ENCODE assay signal across 32 mouse cellular contexts in the genomic region with DNA sequence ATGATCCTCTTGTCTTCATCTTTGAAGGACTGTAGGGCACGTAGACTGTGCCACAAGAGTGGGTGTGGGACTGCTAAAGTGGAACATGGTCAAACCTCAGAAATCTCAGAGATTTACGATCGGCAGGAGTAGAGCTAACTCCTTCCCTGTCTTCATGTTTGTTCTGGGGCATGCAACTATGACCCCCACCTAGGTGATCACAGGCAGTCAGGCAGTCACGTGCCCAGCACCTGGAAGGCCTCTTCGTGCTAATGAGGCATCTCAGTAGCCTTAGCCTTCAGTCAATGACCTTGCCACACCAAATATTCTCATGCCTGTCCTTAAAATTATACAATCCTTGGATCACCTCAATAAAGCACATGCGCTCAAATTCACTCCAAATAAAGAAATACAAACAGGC.
"Had no signal": no experiment of that assay in that cellular context is flagged by ENCODE, and none has a peak within 500 bp of the region (broad histone marks: within the 10 kb centered on the region; RNA-seq: fewer than 3 reads in every experiment).

No protein-coding gene starts in this region.

- H3K4me2 ChIP-seq: heart, embryonic 11.5 days; heart, embryonic 13.5 days; heart, embryonic 15.5 days; hindbrain, embryonic 12.5 days; hindbrain, embryonic 13.5 days; hindbrain, embryonic 14.5 days; hindbrain, embryonic 15.5 days; intestine, embryonic 15.5 days; kidney, embryonic 15.5 days had no signal

- ATAC-seq: hindbrain, embryonic 16.5 days; hindbrain, postnatal 0 days; inflammation-experienced regulatory T-cells, adult 6 months; intestine, embryonic 15.5 days; intestine, embryonic 16.5 days; intestine, postnatal 0 days had no signal

- H3K4me3 ChIP-seq: heart, embryonic 10.5 days; heart, embryonic 13.5 days; heart, embryonic 15.5 days; hindbrain, embryonic 10.5 days; hindbrain, embryonic 12.5 days; hindbrain, embryonic 13.5 days; hindbrain, embryonic 15.5 days; intestine, embryonic 15.5 days; kidney, embryonic 15.5 days; layer of hippocampus, adult 2 months; left cerebral cortex, adult 2 months had no signal

- H3K27me3 ChIP-seq: heart, embryonic 13.5 days; heart, embryonic 15.5 days; hindbrain, embryonic 13.5 days; hindbrain, embryonic 15.5 days; intestine, embryonic 15.5 days; kidney, embryonic 15.5 days had no signal

- H3K9ac ChIP-seq: heart, embryonic 13.5 days; heart, embryonic 15.5 days; hindbrain, embryonic 12.5 days; hindbrain, embryonic 13.5 days; hindbrain, embryonic 14.5 days; hindbrain, embryonic 15.5 days; intestine, embryonic 15.5 days; kidney, embryonic 15.5 days had no signal

- H3K27ac ChIP-seq: heart, embryonic 10.5 days; heart, embryonic 13.5 days; heart, embryonic 15.5 days; hindbrain, embryonic 10.5 days; hindbrain, embryonic 12.5 days; hindbrain, embryonic 13.5 days; hindbrain, embryonic 14.5 days; hindbrain, embryonic 15.5 days; hindbrain, postnatal 0 days; intestine, embryonic 15.5 days; kidney, embryonic 15.5 days; kidney, postnatal 0 days; layer of hippocampus, adult 2 months; left cerebral cortex, adult 2 months had no signal

- DNase-seq: heart, postnatal 10 days; heart, postnatal 14 days; heart, postnatal 36 days; heart, postnatal 4 days; kidney, adult 18-20 months; kidney, adult 2 months; kidney, adult 8-10 months; kidney, adult 9 months; kidney, postnatal 14 days; kidney, postnatal 36 days; kidney, postnatal 4 days; layer of hippocampus, adult 9-11 months; layer of hippocampus, postnatal 36 days had no signal

- H3K36me3 ChIP-seq: heart, embryonic 10.5 days; heart, embryonic 13.5 days; heart, embryonic 15.5 days; hindbrain, embryonic 10.5 days; hindbrain, embryonic 12.5 days; hindbrain, embryonic 13.5 days; hindbrain, embryonic 15.5 days; intestine, embryonic 15.5 days; kidney, embryonic 15.5 days had no signal

- H3K9me3 ChIP-seq: heart, embryonic 10.5 days; heart, embryonic 13.5 days; heart, embryonic 15.5 days; hindbrain, embryonic 10.5 days; hindbrain, embryonic 12.5 days; hindbrain, embryonic 13.5 days; hindbrain, embryonic 15.5 days; intestine, embryonic 15.5 days; kidney, embryonic 15.5 days had no signal
